Mouse (Mus musculus): ENCODE measurements around the gene Herpud2.
"Not testable (repeated sequence)": the region's sequence is repeated elsewhere in the genome, so short reads cannot be mapped to it uniquely, and the experiment has no call there.

Herpud2 gene

GRCm38 (mm10) chr9:25143950-25144349 is 7.7 kb downstream of the Herpud2 start:
- DNase-seq, result no peak

DNA sequence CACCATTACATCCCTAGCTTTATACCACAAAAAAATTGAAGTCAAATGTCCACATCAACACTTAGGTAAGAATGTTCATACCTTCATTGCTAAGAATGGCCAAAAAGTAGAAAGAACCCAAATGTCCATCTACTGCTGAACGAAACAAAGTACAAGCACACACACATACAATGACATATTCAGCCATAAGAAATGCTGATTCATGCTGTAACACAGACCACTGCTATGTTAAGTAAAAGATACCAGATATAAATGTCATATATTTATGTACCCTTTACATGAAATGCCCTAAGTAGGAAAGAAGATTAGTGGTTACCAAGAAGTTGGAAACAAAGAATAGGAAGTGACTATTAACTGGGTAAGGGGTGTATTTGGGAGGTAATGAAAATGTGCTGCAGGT is 8.6 kb downstream of the Herpud2 start:
- no peak for DNase-seq

- DNase-seq, result no peak
These were observed 9.6 kb downstream of the Herpud2 start for GRCm38 (mm10) chr9:25142041-25142440.

- DNase-seq, result peak; percentile 60
These were observed 11.3 kb downstream of the Herpud2 start for GRCm38 (mm10) chr9:25140330-25140729.

- DNase-seq, result no peak
These were observed 12.7 kb downstream of the Herpud2 start for GRCm38 (mm10) chr9:25138900-25139299.

DNA sequence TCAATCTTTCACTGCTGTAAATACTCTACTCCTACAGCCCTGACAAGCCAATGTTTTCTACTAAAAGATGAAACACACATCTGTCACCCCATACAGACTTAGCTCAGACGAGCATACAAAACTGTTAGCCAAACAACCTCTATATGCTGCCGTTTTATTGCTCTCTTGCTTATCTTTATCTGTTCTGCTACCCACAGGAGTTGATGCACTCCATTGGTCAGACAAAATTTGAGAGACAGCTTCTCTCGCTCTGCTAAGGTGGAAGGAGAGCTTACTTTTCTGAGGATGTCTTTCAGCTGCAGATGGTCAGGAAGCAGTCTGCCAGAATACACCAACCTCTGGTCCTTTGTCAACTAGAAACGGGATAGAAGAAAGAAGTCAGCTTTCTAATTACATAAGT is 18.7 kb downstream of the Herpud2 start:
- DNase-seq, result no peak

DNA sequence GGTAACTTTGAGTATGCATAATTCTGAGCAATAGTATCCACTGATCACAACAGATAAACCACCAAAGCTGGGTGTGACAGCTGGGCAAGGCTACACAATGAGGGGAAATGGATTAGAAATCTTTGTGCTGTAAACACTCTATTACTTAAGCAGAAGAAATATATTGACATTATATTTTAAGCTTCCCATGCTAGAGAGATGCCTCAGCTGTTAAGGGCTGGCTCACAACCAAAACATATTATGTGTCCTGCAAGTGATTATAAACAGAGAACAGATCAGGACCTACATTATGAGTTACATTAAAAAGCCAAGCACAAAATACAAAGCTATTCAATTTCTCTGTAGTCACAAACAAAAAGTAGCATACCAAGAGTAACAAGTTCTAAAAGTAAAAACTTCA is 19.4 kb downstream of the Herpud2 start:
- DNase-seq, result no peak

- no peak for DNase-seq
These were observed 27.6 kb downstream of the Herpud2 start for GRCm38 (mm10) chr9:25124048-25124447.

- DNase-seq, result not testable (repeated sequence)
These were observed 28.0 kb downstream of the Herpud2 start for GRCm38 (mm10) chr9:25123590-25123989.

DNA sequence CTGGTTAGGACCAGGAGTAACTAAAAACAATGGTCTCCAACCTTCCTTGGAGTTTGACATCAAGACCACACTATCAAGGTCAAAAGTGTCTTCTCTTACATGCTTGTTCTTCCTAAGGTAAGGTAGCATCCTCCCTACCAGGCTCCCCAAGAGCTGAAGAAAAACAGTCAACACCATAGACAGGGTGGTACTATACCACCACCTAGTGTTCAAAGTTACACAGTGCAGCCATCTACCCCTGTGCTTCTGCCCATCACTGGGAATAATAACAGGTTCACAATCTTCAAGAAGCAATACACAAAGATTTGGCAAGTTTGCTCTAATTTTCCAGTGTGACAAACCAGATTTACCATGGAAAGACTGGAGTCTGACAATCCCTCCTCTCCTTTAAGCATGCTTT is 47.0 kb downstream of the Herpud2 start:
- peak; percentile 44 for DNase-seq

DNA sequence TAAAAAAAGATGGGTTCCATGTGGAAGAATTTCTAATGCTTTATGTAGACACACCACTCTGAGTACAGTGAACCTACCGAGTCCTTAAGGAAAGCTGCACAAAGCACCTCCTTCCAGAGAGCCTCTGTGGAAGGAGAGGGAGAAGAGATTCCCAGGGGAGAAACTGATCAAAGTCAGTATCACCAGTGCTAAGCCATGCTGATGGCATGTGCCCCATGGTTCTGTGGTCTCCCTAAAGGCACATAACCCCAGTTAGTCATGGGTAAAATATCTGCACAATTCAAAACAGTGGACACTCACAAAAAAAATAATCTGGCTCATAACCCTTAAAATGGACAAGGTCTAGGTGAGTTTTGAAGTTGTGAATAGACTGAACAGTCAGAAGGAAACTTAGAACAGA is 48.7 kb downstream of the Herpud2 start:
- DNase-seq, result no peak

- no peak for DNase-seq
These were observed 60.8 kb downstream of the Herpud2 start for GRCm38 (mm10) chr9:25090853-25091252.

DNA sequence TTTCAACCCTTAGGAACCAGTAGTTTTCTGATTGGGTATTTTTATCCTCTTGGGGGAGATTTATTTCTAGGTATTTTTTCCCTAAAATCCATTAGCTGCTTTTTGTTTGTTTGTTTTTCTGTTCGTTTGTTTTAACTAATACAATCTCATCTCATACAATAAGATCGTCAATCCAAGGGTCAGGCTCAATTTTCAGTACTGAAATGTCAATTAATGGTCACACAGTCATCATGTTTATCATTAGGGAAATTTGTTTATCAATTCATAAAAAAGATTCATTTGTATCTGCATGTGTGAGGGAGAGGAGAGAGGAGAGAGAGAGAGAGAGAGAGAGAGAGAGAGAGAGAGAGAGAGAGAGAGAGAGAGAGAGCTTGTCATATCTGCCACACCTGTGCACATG is 62.5 kb downstream of the Herpud2 start, which contains the start of gene Gm10181:
Gm10181 (plus strand) TSS at position 301 of the 400 bp plus-strand sequence.
- no peak for DNase-seq

DNA sequence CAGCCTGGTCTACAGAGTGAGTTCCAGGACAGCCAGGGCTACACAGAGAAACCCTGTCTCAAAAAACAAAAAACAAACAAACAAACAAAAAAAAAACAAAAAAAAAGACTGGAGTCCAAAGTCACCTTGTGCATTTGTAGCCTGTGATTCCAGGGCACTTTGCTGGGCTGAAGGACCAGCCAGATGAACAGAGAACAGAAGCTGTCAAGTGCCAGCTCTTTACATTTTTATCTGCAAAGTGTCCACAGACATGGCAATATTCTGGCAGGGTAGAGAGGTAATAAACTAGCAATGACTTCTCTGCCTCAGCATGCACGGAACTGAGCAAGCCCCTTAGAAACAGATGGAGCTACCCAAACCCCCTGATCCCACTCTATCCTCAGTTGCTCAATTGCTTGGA is 75.1 kb downstream of the Herpud2 start:
- no peak for DNase-seq

GRCm38 (mm10) chr9:25075977-25076376 is 75.6 kb downstream of the Herpud2 start:
- DNase-seq, result no peak

GRCm38 (mm10) chr9:25072666-25073065 is 79.0 kb downstream of the Herpud2 start:
- no peak for DNase-seq

- DNase-seq, result no peak
These were observed 92.9 kb downstream of the Herpud2 start for GRCm38 (mm10) chr9:25058726-25059125.
